Mouse (Mus musculus) embryo, embryonic 9.5 days (tissue): Measurements from ENCODE around the gene Cirbp.

Source experiments
- DNase-seq: peaks from one replicate; pipeline ENCODE4 v3.0.0-alpha.2; 2017; ENCODE audit errors: extremely low spot score

Gene Cirbp

GRCm38 (mm10) chr10:80150226-80151210 is 15.3 kb upstream of the Cirbp start:
- DNase-seq: peak; percentile 93

- DNase-seq: peak; percentile 70
Measured at GRCm38 (mm10) chr10:80151211-80152034, 14.4 kb upstream of the Cirbp start.

DNA sequence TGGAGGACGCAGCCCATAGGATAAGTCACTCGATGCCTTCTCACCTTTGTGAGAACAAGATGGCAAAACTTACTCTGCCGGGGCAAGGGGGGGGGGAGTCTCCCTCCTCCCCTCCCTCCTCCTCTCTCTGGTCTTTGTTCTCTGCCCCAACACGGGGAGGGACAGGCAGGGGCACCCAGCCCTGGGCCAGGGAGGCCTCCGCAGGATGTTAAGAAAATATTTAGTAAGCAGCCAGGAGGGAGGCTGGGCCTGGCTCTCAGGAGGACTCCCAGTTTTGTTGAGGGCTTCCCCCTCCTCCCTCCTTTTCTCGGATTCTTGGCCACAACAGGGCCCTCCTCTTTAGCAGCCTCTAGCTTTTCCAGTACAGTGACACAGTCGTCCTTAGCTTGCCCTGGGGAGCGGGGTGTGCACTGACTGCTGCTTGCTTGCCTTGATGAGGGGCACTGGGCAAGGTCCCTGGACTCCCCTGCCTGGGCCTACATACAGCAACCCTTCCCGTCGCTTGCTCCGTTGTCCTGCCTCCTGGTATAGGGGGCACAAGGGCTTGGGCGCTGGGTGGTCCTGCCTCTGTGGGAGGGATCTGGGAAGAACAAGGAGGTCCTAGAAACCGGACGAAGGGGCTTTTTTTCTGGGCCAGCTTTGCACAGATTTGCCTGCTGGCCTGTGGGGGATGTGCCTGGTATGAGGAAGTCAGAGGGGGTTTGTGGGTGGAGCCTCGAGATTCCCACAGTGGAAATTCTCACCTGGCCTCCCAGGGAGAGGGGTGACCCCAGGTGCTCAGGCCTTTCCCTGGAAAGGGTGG is 13.5 kb upstream of the Cirbp start:
- peak; percentile 54 for DNase-seq

DNA sequence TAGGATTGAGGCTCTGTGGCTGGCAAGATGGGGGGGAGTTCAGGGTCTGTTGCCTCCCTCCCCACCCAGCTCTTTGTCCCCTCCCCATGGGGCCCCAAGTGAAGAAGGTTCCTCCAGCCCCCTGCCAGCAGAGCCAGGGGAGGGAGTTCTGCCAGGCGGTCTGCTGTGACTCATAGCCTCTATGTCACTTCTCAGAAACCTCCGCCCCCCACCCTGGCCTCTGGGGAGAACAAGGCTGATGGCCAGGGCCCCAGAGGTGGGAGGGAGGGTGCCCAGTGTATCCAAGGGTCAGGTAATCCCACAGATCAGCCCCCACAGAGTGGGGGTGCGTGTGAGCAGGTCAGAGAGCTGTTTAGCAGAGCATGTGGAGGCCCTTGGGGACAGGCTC is 12.9 kb upstream of the Cirbp start:
- no peak for DNase-seq

GRCm38 (mm10) chr10:80153713-80154112 is 12.1 kb upstream of the Cirbp start:
- no peak for DNase-seq

GRCm38 (mm10) chr10:80154384-80154783 is 11.4 kb upstream of the Cirbp start:
- no peak for DNase-seq

DNA sequence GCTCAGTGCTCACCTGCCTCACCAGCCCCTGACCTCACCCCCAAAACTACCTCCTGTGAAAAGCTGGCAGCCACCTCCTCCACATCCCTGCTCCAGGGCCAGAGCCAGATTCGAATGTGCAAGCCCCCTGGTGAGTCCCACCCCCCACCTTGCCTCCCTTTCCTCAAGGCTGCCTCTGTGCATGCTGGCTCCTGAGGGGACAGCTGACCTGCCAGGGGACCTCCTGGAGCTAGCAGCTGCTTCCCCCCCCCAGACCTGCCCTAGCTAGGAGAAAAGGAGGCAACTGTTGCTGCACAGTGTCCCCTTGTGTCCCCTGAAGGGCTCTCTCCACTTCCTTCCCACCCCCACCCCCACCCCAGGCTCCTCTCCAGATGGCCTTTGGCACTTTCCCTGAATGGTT is 10.5 kb upstream of the Cirbp start:
- no peak for DNase-seq

- DNase-seq: no peak
Measured at GRCm38 (mm10) chr10:80156002-80156751, 9.6 kb upstream of the Cirbp start.

DNA sequence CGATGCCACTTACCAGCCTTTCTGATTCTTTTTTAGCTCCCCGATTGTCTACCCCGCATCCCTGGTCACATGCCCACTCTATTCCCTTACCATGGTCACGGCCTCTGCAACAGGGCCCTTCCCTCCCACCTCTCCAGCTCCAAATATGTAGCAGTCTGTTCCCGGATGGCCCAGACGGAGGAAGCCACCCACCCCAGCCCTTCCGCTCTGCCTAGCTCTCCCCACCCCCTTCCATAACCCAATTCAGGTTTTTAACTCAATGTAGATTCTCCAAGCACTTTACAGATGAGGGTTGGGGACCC is 9.1 kb upstream of the Cirbp start:
- no peak for DNase-seq

DNA sequence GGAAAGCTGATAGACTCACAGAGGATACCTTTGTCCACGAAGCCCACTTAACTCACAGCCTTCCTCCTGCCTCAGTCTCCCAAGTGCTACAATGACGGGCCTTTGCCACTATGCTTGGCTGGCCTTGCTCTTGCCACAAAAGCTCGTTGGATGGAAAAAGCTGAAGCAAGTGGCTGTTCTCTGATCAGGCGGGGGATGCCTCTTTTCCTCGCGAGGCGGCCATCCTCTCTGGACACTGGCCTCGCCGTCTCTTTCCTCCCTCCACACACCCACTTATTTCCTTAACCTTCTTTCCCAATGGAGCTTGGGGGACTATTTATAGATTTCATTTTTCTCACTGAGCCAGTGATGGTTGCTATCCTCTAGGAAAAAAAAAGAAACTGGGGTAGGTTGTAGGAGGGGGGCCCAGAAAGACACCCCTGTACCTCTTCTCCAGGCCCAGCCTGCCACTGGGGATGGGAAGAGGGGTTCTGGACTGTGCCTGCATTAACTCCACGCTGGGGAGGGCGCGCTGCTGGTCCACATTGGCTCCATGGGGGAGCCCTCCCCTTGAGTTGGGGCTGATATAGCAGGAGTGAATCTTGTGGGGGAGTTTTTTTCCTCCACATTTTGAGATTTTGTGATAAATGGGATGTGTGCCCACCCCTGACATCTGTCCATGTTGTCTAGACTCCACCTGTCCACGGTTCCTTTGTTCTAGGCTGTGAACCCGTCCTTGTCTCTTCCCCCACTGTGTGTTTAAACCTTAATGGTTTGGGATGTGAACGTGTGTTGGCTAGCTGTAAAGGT is 8.4 kb upstream of the Cirbp start:
- no peak for DNase-seq

- peak; percentile 79 for DNase-seq
Measured at GRCm38 (mm10) chr10:80158307-80158986, 7.3 kb upstream of the Cirbp start.

DNA sequence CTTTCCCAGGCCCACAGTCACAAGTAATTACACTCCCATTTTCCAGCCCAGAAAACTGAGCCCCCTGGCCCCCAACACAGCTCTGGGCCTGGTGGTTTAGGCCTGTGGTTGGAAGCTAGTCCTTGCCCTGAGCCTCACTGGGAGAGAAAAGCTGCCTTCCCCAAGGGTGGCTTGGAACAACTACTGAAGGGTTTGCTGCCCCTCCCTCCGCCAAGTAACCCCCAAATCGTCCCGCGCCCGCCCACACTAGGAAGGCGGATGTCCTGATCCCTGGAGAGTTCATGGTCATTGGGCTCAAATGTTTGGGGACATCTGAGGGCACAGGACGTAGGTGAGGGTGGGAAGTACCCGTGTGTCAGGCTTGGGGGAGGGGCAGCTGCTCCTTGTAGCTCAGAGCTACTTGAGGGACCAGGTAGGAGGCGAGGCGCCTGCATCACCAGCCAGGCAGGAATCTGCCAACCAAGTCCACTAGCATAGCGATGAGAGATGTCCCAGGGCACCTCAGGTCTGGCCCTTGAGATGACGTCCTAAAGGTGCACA is 6.7 kb upstream of the Cirbp start:
- no peak for DNase-seq

GRCm38 (mm10) chr10:80159561-80160454 is 6.0 kb upstream of the Cirbp start:
- DNase-seq: peak; percentile 97

- DNase-seq: peak; percentile 91
Measured at GRCm38 (mm10) chr10:80160455-80161371, 5.1 kb upstream of the Cirbp start.

- DNase-seq: peak; percentile 80
Measured at GRCm38 (mm10) chr10:80161522-80162242, 4.1 kb upstream of the Cirbp start.

DNA sequence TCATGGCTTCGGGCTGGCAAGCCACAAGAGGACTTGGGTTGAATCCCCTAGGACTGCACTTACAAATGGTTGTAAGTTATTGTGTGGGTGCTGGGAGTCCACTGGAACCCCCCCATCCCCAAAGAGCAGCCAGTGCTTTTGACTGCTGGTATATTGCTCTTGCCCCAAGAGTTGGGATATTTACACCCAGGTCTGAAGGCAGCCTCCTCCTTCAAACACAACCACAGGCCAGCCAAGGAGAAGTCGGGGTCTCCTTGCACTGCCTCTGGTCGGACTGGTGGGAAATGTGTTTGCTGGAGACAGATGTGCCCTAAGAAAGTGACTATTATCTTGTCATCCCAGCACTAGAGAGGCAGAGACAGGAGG is 3.6 kb upstream of the Cirbp start:
- DNase-seq: no peak
